Mouse (Mus musculus): ENCODE measurements around the gene Adssl1.

Gene Adssl1

GRCm38 (mm10) chr12:112679027-112679996 is 59.5 kb downstream of the Adssl1 start:
- no peak for DNase-seq

GRCm38 (mm10) chr12:112683351-112683750 is 63.5 kb downstream of the Adssl1 start:
- DNase-seq: no peak

GRCm38 (mm10) chr12:112688458-112688857 is 68.6 kb downstream of the Adssl1 start:
- DNase-seq: no peak

Measured in cerebellum, adult 9-11 months (tissue).